Mouse (Mus musculus): ENCODE measurements around the gene Cxcl1. TPM values are rescaled to one million over a fixed set of nuclear protein-coding genes. Genes with fewer than 3 reads are reported as not detected.

The Cxcl1 gene
- total RNA-seq, 2 experiments from 2014 or later: 0.36 TPM; not detected in 1

Other genes starting within 250 kb of the Cxcl1 start
- not detected in 2 replicates for gene Cxcl5, start 131.9 kb upstream of the Cxcl1 start, total RNA-seq (2014; fragmentation: Nextera tagmentation)
- not detected in 2 replicates for gene Cxcl5, start 131.9 kb upstream of the Cxcl1 start, total RNA-seq (2017)
- not detected in 2 replicates for gene Ppbp, start 122.7 kb upstream of the Cxcl1 start, total RNA-seq (2014; fragmentation: Nextera tagmentation)
- not detected in 2 replicates for gene Ppbp, start 122.7 kb upstream of the Cxcl1 start, total RNA-seq (2017)
- 5.8 TPM in 1 of 2 replicates, not detected in the other for gene Pf4, start 118.8 kb upstream of the Cxcl1 start, total RNA-seq (2014; fragmentation: Nextera tagmentation)
- gene Pf4, start 118.8 kb upstream of the Cxcl1 start, total RNA-seq (2017): 2.4 and 6.6 TPM in 2 replicates
- gene Cxcl3, start 105.1 kb upstream of the Cxcl1 start, total RNA-seq (2014; fragmentation: Nextera tagmentation): not detected in 2 replicates
- 0.21 TPM in 1 of 2 replicates, not detected in the other for gene Cxcl3, start 105.1 kb upstream of the Cxcl1 start, total RNA-seq (2017)
- not detected in 2 replicates for gene Cxcl15, start 96.7 kb upstream of the Cxcl1 start, total RNA-seq (2014; fragmentation: Nextera tagmentation)
- not detected in 2 replicates for gene Cxcl15, start 96.7 kb upstream of the Cxcl1 start, total RNA-seq (2017)
- gene Cxcl2, start 12.6 kb downstream of the Cxcl1 start, total RNA-seq (2014; fragmentation: Nextera tagmentation): not detected in 2 replicates
- 26.6 and 50.6 TPM in 2 replicates for gene Cxcl2, start 12.6 kb downstream of the Cxcl1 start, total RNA-seq (2017)
- 5.4 and 11.6 TPM in 2 replicates for gene Mthfd2l, start 39.9 kb downstream of the Cxcl1 start, total RNA-seq (2014; fragmentation: Nextera tagmentation)
- 8.9 and 9.1 TPM in 2 replicates for gene Mthfd2l, start 39.9 kb downstream of the Cxcl1 start, total RNA-seq (2017)
- not detected in 2 replicates for gene Epgn, start 136.2 kb downstream of the Cxcl1 start, total RNA-seq (2014; fragmentation: Nextera tagmentation)
- gene Epgn, start 136.2 kb downstream of the Cxcl1 start, total RNA-seq (2017): not detected in 2 replicates
- not detected in 2 replicates for gene Ereg, start 183.4 kb downstream of the Cxcl1 start, total RNA-seq (2014; fragmentation: Nextera tagmentation)
- gene Ereg, start 183.4 kb downstream of the Cxcl1 start, total RNA-seq (2017): not detected in 2 replicates
- gene Areg, start 248.4 kb downstream of the Cxcl1 start, total RNA-seq (2014; fragmentation: Nextera tagmentation): not detected in 2 replicates
- gene Areg, start 248.4 kb downstream of the Cxcl1 start, total RNA-seq (2017): not detected in 2 replicates